Mouse (Mus musculus) liver, adult 2 months (tissue): Measurements from ENCODE around the gene Tenm2. TPM values are rescaled to one million over a fixed set of nuclear protein-coding genes. Genes with fewer than 3 reads are reported as not detected.

ENCODE experiments used
- DNase-seq: peaks from one replicate; pipeline ENCODE4 v3.0.0-alpha.2; 2011; ENCODE audit warnings: low read depth, low spot score; ENCODE audit errors: extremely low read depth
- H3K27ac ChIP-seq: fragments of 200-500 bp; replicated peaks from 2 replicates; pipeline ENCODE4 v1.5.1; 2012; ENCODE audit warnings: low read depth, mild to moderate bottlenecking, control low read depth, inconsistent platforms, low read length; ENCODE audit not compliant: insufficient read depth
- H3K27me3 ChIP-seq: fragments of 200-500 bp; 2 replicates; pipeline ENCODE4 v1.6.1; 2012; ENCODE audit warnings: mild to moderate bottlenecking, moderate library complexity, low read length, inconsistent platforms; ENCODE audit not compliant: control insufficient read depth, insufficient read depth
- H3K36me3 ChIP-seq: fragments of 200-500 bp; 2 replicates; pipeline ENCODE4 v1.6.1; 2012; ENCODE audit warnings: low read length, inconsistent platforms; ENCODE audit not compliant: control insufficient read depth, insufficient read depth
- H3K4me1 ChIP-seq: fragments of 200-500 bp; 2 replicates; pipeline ENCODE4 v1.6.1; 2011; ENCODE audit warnings: low read length; ENCODE audit not compliant: control insufficient read depth, insufficient read depth
- H3K4me3 ChIP-seq: fragments of 200-500 bp; 2 replicates; pipeline ENCODE4 v1.5.1; 2011; ENCODE audit warnings: low read depth, mild to moderate bottlenecking, control low read depth, low read length, moderate library complexity; ENCODE audit not compliant: insufficient read depth
- H3K79me2 ChIP-seq: fragments of 200-500 bp; 2 replicates; pipeline ENCODE4 v1.6.1; 2012; ENCODE audit warnings: inconsistent platforms, mild to moderate bottlenecking, low read length, moderate library complexity; ENCODE audit not compliant: control insufficient read depth, insufficient read depth
- H3K9ac ChIP-seq: fragments of 200-500 bp; 2 replicates; pipeline ENCODE4 v1.6.1; 2012; ENCODE audit warnings: low read depth, mild to moderate bottlenecking, control low read depth, inconsistent platforms, low read length
- CTCF ChIP-seq: fragments of 200-500 bp; IDR thresholded peaks from 2 replicates; pipeline ENCODE4 v1.5.1; 2011; ENCODE audit warnings: low read depth, low read length, control low read depth
- POLR2A ChIP-seq: fragments of 200-500 bp; IDR thresholded peaks from 2 replicates; pipeline ENCODE4 v1.6.1; 2011; ENCODE audit warnings: low read length, control low read depth; ENCODE audit not compliant: insufficient read depth; ENCODE audit errors: extremely low read depth
- WGBS: fragments of 180-500 bp; shearing (Covaris S2); methylation state at CpG from one replicate; pipeline ENCODE4 v1.1.7; 2018; 5-methylcytosine and 5-hydroxymethylcytosine counted together
- polyA plus RNA-seq: library from polyadenylated mRNA; depleted of rRNA; stranded (reverse); fragments of >200 nt; gene quantifications from 2 replicates; pipeline ENCODE4 v1.2.3, GENCODE M21; 2012
- total RNA-seq: library from RNA; depleted of rRNA; stranded (reverse); fragments of >200 nt; gene quantifications from 2 replicates; pipeline ENCODE4 v1.2.3, GENCODE M21; 2014

Gene Tenm2
- total and polyA plus RNA-seq, 2 experiments, result not detected

DNA sequence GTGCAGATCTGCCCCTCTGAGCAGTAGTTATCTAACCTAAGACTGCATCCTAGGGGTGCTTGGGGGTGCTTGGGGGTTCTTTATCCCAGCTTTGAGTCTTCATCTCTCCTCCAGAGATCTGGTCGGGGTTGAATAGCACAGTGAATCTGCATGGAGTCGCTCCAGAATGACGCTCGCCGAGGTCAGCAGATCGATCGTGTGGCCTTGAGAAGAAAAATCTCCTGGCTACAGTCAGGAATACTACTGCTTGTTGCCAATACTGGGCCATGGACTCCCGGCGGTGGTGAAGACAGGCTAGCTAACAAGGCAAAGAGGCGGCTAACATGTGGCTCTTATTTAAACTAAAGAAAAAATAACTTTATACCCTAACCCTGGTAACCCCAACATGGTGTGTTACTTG lies 1267.5 kb downstream of the Tenm2 start:
- Histone ChIP-seq H3K36me3 (no peaks in the 10 kb centered on the region), H3K4me1 (peaks cover 46% of the 10 kb centered on the region), H3K79me2 (peaks cover 37% of the 10 kb centered on the region; the same call in 1 of the 2 replicates), H3K9ac (no peak overlapping the region), H3K27me3 (no peaks in the 10 kb centered on the region), H3K27ac (peak overlapping the region; percentile 54), H3K4me3 (no peak overlapping the region)
- DNase-seq, result peak; percentile 83
- WGBS, result 18% methylated on average over 10 of the region's 10 CpGs
- TF ChIP-seq CTCF (no peak), POLR2A (no peak)

DNA sequence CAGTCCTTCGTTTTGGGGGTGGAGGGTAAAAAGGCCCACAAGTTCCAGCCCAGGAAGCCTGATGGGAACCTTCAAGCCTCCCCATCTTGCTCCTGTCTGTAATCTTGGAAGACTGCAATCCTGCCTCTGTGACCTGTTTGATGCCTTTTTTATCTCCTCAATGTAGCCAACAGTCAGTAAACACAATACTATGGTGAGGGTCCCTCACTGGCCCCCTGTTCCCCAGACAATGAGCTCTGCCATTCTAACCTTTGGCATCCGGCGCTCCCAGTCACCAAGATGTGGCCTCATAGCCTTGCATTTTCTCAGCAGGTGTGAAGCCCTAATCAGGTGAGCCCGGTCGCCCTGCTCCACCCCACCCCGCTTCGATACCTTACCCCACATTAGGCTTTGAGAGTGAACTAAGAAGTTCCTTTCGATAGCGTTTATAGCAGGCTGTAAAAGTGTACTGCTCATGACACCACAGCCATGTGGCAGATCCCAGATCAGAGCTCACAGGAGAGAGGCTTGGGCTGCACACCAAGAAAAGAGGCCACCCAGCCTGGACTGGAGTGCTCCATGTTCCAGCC lies 1271.7 kb downstream of the Tenm2 start:
- TF ChIP-seq POLR2A, result no peak
- TF ChIP-seq CTCF, result no peak
- no peak overlapping the region for H3K9ac ChIP-seq
- 78% methylated on average over 9 of the region's 9 CpGs for WGBS

GRCm38 (mm10) chr11:35963554-35963953 lies 1272.2 kb downstream of the Tenm2 start:
- Histone ChIP-seq H3K27ac (peak overlapping the region; percentile 78), H3K9ac (no peak overlapping the region), H3K27me3 (no peaks in the 10 kb centered on the region), H3K4me1 (peaks cover 54% of the 10 kb centered on the region), H3K4me3 (no peak overlapping the region), H3K36me3 (no peaks in the 10 kb centered on the region), H3K79me2 (peaks cover 37% of the 10 kb centered on the region)
- no peak for TF ChIP-seq CTCF
- no peak for TF ChIP-seq POLR2A
- DNase-seq, result peak; percentile 99
- WGBS, result 22% methylated on average over 2 of the region's 2 CpGs

More for the DNA sequence above, 1271.7 kb downstream of the Tenm2 start:
- peak overlapping the region; percentile 78 for H3K27ac ChIP-seq
- no peak overlapping the region for H3K4me3 ChIP-seq
- peaks cover 55% of the 10 kb centered on the region for H3K4me1 ChIP-seq
- H3K27me3 ChIP-seq, result no peaks in the 10 kb centered on the region
- H3K79me2 ChIP-seq, result peaks cover 39% of the 10 kb centered on the region
- H3K36me3 ChIP-seq, result no peaks in the 10 kb centered on the region
- no peak for DNase-seq

GRCm38 (mm10) chr11:35962431-35962830 lies 1273.3 kb downstream of the Tenm2 start:
- 40% methylated on average over 2 of the region's 2 CpGs for whole genome bisulfite sequencing
- Histone ChIP-seq H3K4me3 (no peak overlapping the region), H3K9ac (no peak overlapping the region), H3K27ac (peak overlapping the region; percentile 97), H3K4me1 (peaks cover 46% of the 10 kb centered on the region), H3K36me3 (no peaks in the 10 kb centered on the region), H3K79me2 (peaks cover 37% of the 10 kb centered on the region), H3K27me3 (no peaks in the 10 kb centered on the region)
- peak; percentile 93 for DNase-seq
- TF ChIP-seq POLR2A (no peak), CTCF (no peak)

DNA sequence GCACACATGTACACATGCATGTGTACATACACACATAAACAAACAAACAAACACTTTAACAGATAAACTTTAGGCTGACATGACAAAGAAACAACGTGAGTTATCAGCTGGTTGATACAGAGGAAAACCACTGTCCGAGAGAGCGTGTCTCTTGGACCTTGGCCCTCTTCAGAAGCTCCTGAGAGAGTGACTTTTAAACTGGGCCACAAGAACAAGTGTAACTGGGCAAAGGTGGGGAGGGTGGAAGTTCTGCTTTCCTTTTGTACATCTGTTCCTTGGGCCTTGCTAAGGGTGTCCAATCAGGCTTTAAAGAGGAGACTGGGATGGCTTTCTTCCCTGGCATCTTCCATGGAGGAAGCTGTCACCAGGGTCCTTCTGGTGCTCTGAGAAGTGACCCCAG lies 1276.5 kb downstream of the Tenm2 start:
- no peak overlapping the region for H3K9ac ChIP-seq
- DNase-seq, result peak; percentile 85
- H3K27ac ChIP-seq, result peak overlapping the region; percentile 78
- no peak overlapping the region for H3K4me3 ChIP-seq
- TF ChIP-seq POLR2A (no peak), CTCF (no peak)
- peaks cover 47% of the 10 kb centered on the region for H3K79me2 ChIP-seq
- H3K36me3 ChIP-seq, result no peaks in the 10 kb centered on the region
- 17% methylated on average over 3 of the region's 3 CpGs for WGBS
- no peaks in the 10 kb centered on the region for H3K27me3 ChIP-seq
- peaks cover 39% of the 10 kb centered on the region for H3K4me1 ChIP-seq
